Mouse (Mus musculus) ovary, adult 2 months (tissue): ENCODE data around the gene Gm49416. TPM values are rescaled to one million over a fixed set of nuclear protein-coding genes. Genes with fewer than 3 reads are reported as not detected.

ENCODE experiments used
- polyA plus RNA-seq: library from polyadenylated mRNA; depleted of rRNA; stranded (reverse); fragments of >200 nt; gene quantifications from 2 replicates; pipeline ENCODE4 v1.2.3, GENCODE M21; 2012; rRNA removed

Gm49416 gene
- not detected in 2 replicates for polyA plus RNA-seq

DNA sequence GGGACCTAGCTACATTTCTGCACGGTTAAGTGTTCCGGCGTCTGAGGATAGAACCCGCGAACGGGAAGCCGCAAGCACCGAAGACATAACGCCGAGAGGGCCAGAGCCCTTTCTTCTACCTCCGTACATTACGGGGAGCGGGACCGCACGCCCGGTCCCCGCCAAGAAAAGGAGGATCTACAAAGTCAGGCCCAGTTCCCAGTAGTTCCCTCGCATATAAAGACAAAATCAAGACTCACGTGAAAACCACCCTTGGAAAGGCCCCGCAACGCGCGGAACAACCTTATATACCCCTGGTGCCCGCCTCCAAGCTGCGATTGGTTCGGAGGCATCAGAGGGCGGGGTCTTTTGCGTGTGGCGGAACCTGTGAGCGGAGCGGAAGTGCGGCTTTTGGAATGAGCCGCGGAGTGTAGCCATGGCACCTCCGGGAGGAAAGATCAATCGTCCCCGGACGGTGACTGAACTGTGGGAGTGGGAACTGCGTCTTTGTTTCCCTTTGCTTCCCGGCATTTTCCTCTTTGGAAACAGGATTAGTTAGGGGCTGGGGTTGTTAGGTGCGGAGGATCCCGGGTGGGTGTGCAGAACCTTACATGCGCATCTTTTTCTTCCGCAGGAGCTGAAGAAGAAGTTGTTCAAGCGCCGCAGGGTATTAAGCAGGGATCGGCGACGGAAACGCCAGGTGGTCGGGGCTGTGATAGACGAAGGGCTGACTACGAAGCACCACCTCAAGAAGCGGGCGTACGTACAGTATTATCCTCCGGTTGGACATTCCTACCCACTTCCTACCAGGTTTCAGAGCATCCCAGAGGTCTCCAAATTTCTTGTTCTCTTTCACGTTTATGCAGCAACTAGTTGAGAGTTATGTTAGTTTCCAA, at the start of gene Gm49416, which contains the start of gene 1810009A15Rik:
Gm49416 (plus strand) TSS at position 416 of the 875 bp plus-strand sequence.
1810009A15Rik (plus strand) TSS at position 343 of the 875 bp plus-strand sequence.

DNA sequence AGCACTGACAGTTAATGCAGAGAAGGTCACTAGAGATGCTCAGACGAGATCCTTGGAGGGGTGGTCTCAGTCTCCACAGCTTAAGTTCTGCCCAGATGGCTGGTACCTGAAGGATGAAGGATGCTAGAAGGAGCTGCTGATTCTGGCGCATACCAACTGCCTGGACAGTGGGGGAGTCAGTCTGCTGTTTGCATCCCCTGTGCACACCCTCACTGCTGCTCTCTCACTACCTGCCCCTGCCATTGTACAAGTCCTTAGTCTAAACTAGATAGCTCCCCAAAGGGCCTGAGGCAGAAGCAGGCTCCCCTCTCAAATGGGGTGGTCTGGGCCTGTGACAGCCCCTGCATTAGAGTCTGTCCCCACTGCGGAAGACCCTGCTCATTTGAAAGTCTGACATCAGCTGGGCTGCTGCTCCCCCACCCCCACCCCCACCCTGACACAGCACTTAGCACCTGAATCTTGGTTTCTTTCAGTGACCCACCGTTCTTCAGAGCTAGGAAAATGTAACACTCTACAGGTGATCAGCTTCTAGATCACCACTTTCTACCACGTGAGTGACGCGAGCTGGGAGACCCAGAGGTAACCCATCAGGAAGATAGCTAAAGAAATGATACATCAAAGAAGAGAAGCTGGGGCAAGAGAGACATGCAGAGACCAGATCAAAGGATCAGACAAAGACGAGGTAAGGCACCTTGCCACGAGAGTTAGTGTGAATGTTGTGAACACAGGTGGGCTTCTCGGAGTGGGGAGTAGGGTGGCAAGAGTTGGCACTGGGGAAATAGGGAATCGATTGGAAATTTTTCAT, 49.4 kb upstream of the Gm49416 start, which contains the start of gene Gng3:
Gng3 (minus strand) TSS at position 92 of the 805 bp plus-strand sequence.

DNA sequence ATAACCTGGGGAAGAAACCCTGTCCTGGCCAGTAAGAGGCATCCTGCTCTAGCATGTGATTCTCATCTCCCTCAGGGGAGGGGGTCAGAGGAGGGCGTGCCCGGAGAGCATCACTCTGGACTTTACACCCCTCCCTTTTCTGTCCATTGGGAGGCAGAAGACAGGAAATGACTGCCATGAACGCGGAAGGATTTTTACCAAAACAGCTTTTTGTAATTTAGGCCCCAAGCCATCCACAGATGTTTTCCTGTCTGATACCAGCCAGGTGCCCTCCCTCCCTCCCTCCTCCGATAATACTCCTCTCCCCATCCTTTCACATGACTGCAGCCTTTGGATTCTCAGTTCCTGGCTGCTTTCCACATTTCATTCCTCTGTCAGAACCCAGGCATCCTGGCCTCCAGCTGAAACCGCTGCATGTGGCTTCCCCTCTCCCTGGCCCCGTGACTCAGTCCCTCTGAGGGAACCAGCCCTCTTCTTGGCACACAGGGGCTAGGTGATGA, 38.3 kb upstream of the Gm49416 start, which contains the start of gene Lrrn4cl:
Lrrn4cl (plus strand) TSS at position 367 of the 500 bp plus-strand sequence.

DNA sequence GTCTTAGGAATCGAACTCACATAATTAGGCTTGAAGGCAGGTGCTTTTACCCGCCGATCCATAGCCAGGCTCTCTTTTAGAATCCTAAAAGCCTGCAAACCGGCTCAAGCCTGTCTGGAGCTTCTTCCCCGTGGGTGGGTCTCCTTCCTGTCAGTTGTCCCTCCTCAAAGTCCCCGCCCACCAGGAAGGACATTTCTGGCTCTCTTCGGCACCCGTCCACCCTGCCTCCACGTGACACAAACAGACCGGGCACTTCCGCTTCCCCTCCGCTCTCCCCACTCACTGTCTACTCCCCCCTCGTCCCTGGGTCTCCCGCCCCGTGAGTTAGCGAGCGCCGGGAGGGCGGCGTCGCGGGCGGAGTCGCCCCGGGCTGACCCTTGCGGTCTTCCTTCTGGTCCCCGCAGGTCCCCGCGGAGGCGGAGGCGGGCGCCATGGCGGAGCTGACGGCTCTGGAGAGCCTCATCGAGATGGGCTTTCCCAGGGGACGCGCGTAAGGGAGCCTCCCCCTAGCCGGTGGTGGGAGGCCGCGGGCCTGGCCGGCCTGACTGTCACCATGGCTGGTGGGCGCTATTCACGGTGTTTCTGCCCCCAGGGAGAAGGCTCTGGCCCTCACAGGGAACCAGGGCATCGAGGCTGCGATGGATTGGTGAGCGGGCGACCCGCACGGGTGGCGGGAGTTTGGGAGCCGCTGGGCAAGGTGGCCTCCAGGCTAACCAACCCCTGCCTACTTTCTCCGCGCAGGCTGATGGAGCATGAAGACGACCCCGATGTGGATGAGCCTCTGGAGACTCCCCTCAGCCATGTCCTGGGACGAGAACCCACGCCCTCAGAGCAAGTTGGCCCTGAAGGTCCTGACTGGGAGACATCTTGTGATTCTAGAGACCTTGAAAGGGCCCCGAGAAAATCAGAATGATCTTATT, 17.2 kb upstream of the Gm49416 start, which contains the start of gene Ubxn1:
Ubxn1 (plus strand) TSS at position 230 of the 920 bp plus-strand sequence.

DNA sequence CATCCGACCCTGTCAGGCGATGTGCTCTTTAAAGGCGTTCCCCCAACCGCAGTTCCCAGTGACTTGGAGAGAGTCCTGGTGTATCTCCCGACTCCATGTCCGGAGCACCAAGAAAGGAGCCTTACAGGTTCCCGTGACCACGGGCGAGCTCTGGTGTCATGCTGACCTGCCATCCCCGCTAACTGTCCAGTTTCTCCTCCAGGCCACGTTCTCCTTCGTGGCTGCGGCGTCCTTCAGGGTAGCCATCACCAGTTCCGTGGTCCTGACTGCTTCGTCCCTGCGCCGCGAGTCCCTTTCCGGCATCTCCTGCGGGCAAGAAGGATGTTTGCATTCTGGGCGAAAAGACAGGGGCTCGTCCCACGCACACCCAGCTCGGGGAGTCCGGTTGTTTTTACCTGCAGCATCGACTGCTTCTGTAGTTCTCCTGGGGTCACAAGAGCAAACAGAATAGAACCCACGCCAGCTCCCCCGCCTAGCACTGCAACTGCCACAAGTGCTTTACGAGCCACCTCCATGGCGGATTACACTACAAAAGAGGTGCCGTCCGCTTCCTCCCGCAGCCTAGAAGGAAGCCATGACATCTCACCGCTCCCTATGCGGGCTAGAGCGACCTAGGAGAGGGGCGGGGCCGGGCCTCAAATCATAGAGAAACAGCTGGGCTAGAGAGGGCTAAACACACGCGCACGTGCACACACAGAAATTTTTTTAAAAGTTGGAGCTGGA, 8.3 kb upstream of the Gm49416 start, which contains the start of gene Uqcc3:
Uqcc3 (minus strand) TSS at position 613 of the 723 bp plus-strand sequence.

DNA sequence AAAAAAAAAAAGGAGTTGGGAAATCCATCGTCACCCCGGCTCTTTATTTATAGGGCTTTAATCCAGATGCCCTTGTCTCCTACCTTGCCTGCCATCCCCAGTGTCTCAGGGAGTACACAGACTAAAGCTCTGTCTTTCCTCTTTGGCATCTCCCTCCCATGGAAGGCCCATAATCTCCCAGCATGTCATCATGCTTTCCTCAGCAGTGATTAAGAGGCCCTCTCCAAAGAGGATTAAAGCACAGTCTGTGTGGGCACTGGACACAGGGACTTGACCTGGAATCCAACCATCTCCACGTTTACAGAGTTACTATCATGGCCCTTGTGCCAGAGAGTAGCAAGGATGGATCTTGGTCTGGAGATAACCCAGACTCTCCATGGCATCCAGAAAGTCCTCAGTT, 5.1 kb upstream of the Gm49416 start, which contains the start of the genes Lbhd1 and Gm49403:
Lbhd1 (plus strand) TSS at position 117 of the 400 bp plus-strand sequence.
Gm49403 (plus strand) TSS at position 315 of the 400 bp plus-strand sequence.

DNA sequence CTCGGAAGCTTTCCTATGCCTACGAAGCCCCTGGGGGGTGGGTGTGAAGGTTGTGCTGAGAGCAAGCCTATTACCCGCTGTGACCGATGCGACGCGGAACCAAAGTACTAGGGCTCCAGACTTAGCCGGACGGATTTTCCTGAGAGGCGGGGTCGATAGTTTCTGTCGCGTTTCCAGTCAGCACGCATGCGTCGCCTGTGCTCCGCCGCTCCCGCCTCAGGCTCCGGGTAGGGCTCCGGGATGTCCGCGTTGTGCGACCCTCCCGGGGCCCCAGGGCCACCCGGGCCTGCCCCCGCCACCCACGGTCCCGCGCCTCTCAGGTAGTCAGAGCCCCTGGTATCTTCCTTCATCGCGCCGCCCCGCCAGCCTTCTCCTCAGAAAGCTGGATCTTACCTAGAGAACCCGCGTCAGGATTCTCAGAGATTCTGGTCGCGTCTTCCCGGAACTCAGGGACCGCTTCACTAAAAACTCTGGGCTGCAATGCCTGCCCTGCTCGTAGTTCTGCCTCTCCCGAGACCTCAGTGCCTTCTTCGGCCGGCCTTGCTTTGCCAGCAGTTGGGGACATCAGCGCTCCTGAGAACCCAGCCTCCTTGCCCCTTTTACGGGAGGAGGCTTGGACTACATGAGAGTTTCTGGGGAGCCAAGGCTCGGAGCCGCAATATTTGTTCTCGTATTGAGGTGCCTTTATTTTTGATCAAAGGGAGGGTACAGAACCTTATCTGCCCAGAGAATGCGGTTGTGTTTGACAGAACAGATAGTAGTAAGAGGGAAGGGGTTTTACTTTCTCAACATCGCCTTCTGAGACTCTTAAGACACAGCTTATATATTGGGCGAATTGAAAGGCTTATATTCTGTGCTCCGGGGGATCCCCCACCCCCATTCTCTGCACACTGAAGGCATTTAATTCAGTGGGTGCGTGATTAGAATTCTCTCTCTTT, 4.4 kb downstream of the Gm49416 start, which contains the start of gene Ints5:
Ints5 (plus strand) TSS at position 177 of the 938 bp plus-strand sequence.

DNA sequence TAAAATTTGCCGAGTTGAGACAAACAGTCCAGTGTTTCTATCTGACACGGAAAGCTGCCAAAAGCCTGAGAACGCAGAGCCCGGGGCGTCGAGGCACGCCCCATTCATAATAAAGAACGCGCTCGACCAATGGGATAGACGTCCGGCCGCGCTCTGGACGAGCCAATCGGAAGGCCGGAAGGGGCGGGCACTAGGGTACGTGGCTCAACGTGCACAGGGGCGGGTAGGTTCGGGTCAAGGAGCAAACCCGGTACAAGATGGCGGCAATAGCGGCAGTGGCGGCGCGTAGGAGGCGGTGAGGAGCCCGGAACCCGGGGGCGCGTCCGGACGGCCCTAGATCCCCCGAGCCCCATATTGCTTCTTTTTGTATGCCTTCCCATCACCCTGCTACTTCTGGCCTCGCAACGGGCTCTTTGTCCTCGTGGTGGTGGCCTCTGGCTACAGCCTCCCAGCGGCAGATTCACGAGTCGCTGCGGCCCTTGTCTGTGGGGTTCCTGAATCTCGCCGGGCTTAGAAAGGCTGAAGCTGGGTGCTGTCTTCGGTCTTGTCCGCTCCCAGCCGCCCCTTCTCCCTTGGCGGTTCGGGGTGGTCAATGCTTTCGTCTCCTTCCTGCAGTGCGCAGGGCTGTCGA, 9.3 kb downstream of the Gm49416 start, which contains the start of gene Ganab:
Ganab (plus strand) TSS at position 207 of the 631 bp plus-strand sequence.

DNA sequence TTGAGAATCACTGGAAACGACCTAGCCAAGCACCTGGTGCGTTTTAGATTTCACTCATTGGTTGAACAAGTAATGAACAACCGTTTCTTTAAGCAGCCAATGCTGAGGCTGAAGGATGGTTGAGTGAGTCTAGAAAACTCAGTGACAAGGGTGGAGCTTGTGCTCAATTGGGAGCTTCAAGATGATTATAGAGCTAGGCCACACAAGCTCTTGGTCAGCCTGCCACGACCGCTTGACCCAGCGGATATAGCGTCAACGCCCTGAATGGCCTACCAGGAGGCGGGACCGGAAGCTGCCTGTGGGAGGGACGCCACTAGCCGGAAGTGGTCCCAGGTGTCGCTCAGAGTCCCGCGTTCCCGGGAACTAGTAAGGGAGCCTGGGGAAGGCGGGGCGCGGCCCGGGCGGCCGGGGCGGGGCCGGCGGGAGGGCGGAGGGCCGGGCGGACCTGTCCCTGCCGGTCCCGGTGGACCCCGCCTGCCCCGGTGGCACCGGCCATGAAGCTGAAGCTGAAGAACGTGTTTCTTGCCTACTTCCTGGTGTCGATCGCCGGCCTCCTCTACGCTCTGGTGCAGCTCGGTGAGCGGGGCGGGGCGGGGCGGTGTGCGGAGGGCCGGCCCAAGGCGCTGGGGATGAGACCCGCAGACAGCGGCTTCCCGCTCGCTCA, 31.5 kb downstream of the Gm49416 start, which contains the start of gene B3gat3:
B3gat3 (plus strand) TSS at position 302 of the 664 bp plus-strand sequence.

DNA sequence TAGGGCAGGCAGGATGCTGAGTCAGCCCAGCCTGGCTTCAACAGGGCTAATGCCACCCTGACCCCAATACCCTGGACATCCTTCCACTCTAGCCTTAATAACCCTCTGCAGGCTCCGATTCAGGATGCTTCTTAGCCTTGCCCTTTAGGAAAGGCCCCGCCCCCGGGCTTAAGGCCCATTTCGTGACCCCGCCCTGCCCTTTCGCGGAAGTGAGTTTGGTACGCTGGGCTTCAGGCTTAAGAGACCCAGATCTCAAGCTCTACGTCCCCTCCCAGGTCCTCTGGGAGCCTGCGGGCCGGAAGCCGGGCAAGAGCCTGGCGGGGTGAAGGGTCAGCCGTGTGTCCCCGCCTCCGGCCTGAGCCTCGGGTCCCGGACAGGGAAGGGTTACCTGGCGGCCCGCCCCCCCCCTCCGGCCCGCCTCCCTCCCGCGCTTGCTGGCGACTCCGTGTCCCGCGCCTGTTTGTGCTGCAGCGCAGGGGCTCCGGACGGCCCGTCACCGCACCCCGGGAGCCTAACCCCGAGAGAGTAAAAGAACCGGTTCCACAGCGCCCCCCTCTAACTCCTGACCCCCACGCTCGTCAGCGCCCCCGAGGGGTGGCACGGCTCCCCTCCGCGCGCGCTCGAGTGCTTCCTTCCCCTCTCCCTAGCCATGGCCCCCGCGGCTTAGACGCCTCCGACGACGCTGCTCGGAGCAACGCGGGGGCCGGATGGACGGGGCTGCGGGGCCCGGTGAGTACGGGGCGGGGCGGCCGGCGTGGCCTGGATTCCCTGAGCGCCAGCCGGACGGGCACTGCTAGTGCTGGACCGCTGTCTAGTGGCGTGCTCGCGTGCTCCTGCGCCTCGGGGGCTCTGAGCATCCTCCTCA, 40.7 kb downstream of the Gm49416 start, which contains the start of the genes Rom1 and Eml3:
Rom1 (minus strand) TSS at position 133 of the 865 bp plus-strand sequence.
Eml3 (plus strand) TSS at position 329 of the 865 bp plus-strand sequence.

DNA sequence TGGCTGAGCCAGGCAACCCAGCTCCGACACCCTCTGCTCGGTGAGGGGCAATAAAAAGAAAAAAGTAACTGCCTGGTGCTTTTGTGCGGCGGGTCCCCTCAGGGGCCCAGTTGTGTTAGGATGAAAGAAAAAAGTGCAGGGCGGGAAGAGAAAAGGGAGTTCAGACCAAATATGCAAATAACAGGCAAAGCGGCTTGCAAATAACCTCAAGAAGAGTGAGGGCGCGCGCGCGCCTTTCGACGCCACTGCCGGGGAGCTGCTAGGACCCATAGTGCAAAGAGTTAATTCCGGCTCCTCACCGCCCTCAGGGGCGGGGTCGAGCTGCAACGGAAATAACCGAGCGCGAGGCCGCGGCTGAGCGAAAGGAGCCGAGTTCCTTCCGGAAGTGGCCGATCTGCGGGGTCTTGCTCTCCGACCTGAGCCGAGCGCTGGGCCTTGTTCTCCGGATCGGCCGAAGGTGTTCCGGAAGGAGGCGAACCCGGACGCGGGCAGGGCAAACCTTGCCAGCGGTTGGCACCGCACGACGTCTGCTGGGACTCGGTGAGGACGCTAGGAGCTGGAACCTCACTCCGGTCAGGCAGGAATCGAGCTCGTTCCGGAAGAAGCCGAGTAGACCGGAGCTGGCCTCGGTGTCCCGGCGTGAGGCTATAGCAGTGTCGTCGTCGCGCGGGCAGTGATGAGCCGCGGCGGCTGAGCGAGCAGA, 52.9 kb downstream of the Gm49416 start, which contains the start of gene Mta2:
Mta2 (plus strand) TSS at position 361 of the 703 bp plus-strand sequence.

Other genes starting within 250 kb of the Gm49416 start
- gene Chrm1, start 225.1 kb upstream of the Gm49416 start, polyA plus RNA-seq = 0.27 and 0.39 TPM in 2 replicates
- gene Slc3a2, start 165.6 kb upstream of the Gm49416 start, polyA plus RNA-seq = 264 and 289 TPM in 2 replicates
- gene Wdr74, start 153.1 kb upstream of the Gm49416 start, polyA plus RNA-seq = 39.6 and 45.2 TPM in 2 replicates
- gene 1700092M07Rik, start 148.2 kb upstream of the Gm49416 start, polyA plus RNA-seq = not detected in 2 replicates
- gene Stx5a, start 147.5 kb upstream of the Gm49416 start, polyA plus RNA-seq = 114 and 132 TPM in 2 replicates
- 61.6 and 71.3 TPM in 2 replicates for gene Nxf1, start 131.9 kb upstream of the Gm49416 start, polyA plus RNA-seq
- 276 and 327 TPM in 2 replicates for gene Tmem223, start 117.9 kb upstream of the Gm49416 start, polyA plus RNA-seq
- 127 and 136 TPM in 2 replicates for gene Tmem179b, start 114.5 kb upstream of the Gm49416 start, polyA plus RNA-seq
- gene Taf6l, start 102.5 kb upstream of the Gm49416 start, polyA plus RNA-seq = 26.9 and 28.3 TPM in 2 replicates
- gene Polr2g, start 90.3 kb upstream of the Gm49416 start, polyA plus RNA-seq = 24.6 and 45.5 TPM in 2 replicates
- gene Zbtb3, start 86.4 kb upstream of the Gm49416 start, polyA plus RNA-seq = 3.0 and 3.2 TPM in 2 replicates
- gene Ttc9c, start 69.6 kb upstream of the Gm49416 start, polyA plus RNA-seq = 12.5 and 19.6 TPM in 2 replicates
- 16.0 and 24.5 TPM in 2 replicates for gene Hnrnpul2, start 68.9 kb upstream of the Gm49416 start, polyA plus RNA-seq
- gene AC129217.1, start 59.2 kb upstream of the Gm49416 start, polyA plus RNA-seq = 0.68 TPM in 1 of 2 replicates, not detected in the other
- 183 and 186 TPM in 2 replicates for gene Bscl2, start 51.5 kb upstream of the Gm49416 start, polyA plus RNA-seq
- 1.5 and 1.9 TPM in 2 replicates for gene Gng3, start 49.7 kb upstream of the Gm49416 start, polyA plus RNA-seq
- gene Lrrn4cl, start 38.2 kb upstream of the Gm49416 start, polyA plus RNA-seq = 3.2 and 4.4 TPM in 2 replicates
- gene Ubxn1, start 17.4 kb upstream of the Gm49416 start, polyA plus RNA-seq = 115 and 129 TPM in 2 replicates
- gene Uqcc3, start 8.0 kb upstream of the Gm49416 start, polyA plus RNA-seq = 22.7 and 33.5 TPM in 2 replicates
- 0.85 and 1.2 TPM in 2 replicates for gene Lbhd1, start 5.2 kb upstream of the Gm49416 start, polyA plus RNA-seq
- gene Gm49403, start 5.0 kb upstream of the Gm49416 start, polyA plus RNA-seq = not detected in 2 replicates
- gene 1810009A15Rik, start 73 bp upstream of the Gm49416 start, polyA plus RNA-seq = 19.1 and 24.3 TPM in 2 replicates
- 37.5 and 40.2 TPM in 2 replicates for gene Ints5, start 4.1 kb downstream of the Gm49416 start, polyA plus RNA-seq
- gene Ganab, start 9.1 kb downstream of the Gm49416 start, polyA plus RNA-seq = 135 and 159 TPM in 2 replicates
- 118 and 124 TPM in 2 replicates for gene B3gat3, start 31.4 kb downstream of the Gm49416 start, polyA plus RNA-seq
- 23.4 and 23.7 TPM in 2 replicates for gene Rom1, start 40.4 kb downstream of the Gm49416 start, polyA plus RNA-seq
- gene Eml3, start 40.6 kb downstream of the Gm49416 start, polyA plus RNA-seq = 73.5 and 83.4 TPM in 2 replicates
- gene Mta2, start 52.9 kb downstream of the Gm49416 start, polyA plus RNA-seq = 21.7 and 22.8 TPM in 2 replicates
- gene Tut1, start 64.9 kb downstream of the Gm49416 start, polyA plus RNA-seq = 24.1 and 25.9 TPM in 2 replicates
- gene Eef1g, start 78.1 kb downstream of the Gm49416 start, polyA plus RNA-seq = 306 and 361 TPM in 2 replicates
- 16.0 and 16.5 TPM in 2 replicates for gene Ahnak, start 100.4 kb downstream of the Gm49416 start, polyA plus RNA-seq
- 5.3 TPM in 1 of 2 replicates, not detected in the other for gene Scgb1a1, start 199.0 kb downstream of the Gm49416 start, polyA plus RNA-seq
- 2.3 and 2.6 TPM in 2 replicates for gene Asrgl1, start 246.7 kb downstream of the Gm49416 start, polyA plus RNA-seq